ENCODE assay signal across 24 mouse cellular contexts in genomic region chr5:132216143-132216542, GRCm38 (mm10).
DNase-seq lines count a peak whose midpoint lies in the region; ATAC-seq lines count a peak whose summit lies in the region.
"Had no signal": no experiment of that assay in that cellular context is flagged by ENCODE, and none has a peak within 500 bp of the region (broad histone marks: within the 10 kb centered on the region; RNA-seq: fewer than 3 reads in every experiment).

No protein-coding gene starts in this region.

- no peaks in the 10 kb centered on the region for H3K4me1 ChIP-seq in liver, embryonic 15.5 days (replicated peaks)
- H3K4me1 ChIP-seq in liver, embryonic 11.5 days (replicated peaks; ENCODE audit: control insufficient read depth, insufficient read depth, low read length), result no peaks in the 10 kb centered on the region

- 58% methylated on average over 2 of the region's 2 CpGs for WGBS in liver, embryonic 15.5 days (ENCODE audit: insufficient replicate concordance)
- WGBS in liver, embryonic 11.5 days, result 77% methylated on average over 2 of the region's 2 CpGs

- no peak overlapping the region for H3K27ac ChIP-seq in liver, embryonic 15.5 days (replicated peaks)
- no peak overlapping the region for H3K27ac ChIP-seq in liver, embryonic 11.5 days (ENCODE audit: low read depth, low read length)
- H3K27ac ChIP-seq: embryonic facial prominence, embryonic 10.5 days; embryonic facial prominence, embryonic 13.5 days; forebrain, embryonic 12.5 days; forebrain, embryonic 15.5 days; hindbrain, embryonic 10.5 days; hindbrain, embryonic 13.5 days had no signal

- peak; percentile 73 for ATAC-seq in liver, embryonic 15.5 days (ENCODE audit: insufficient read depth)
- ATAC-seq in liver, embryonic 11.5 days (replicated peaks; ENCODE audit: low FRiP score), result no peak
- no peak for ATAC-seq in granulocyte monocyte progenitor cell, adult 5-6 weeks (replicated peaks; ENCODE audit: poor library complexity, severe bottlenecking)
- ATAC-seq: activated CD4-positive, CD25-positive, alpha-beta regulatory T cell, adult 4 months; forebrain, embryonic 15.5 days had no signal

- no peak overlapping the region for H3K4me3 ChIP-seq in liver, embryonic 15.5 days (replicated peaks)
- H3K4me3 ChIP-seq in liver, embryonic 11.5 days (ENCODE audit: low read depth, low read length), result no peak overlapping the region
- H3K4me3 ChIP-seq: embryonic facial prominence, embryonic 10.5 days; embryonic facial prominence, embryonic 13.5 days; erythroblast, embryonic 14.5 days; forebrain, embryonic 12.5 days; forebrain, embryonic 15.5 days; hindbrain, embryonic 10.5 days; hindbrain, embryonic 13.5 days had no signal

- no peaks in the 10 kb centered on the region for H3K9me3 ChIP-seq in liver, embryonic 15.5 days (replicated peaks)
- no peaks in the 10 kb centered on the region for H3K9me3 ChIP-seq in liver, embryonic 11.5 days (ENCODE audit: control insufficient read depth, low read length)
- H3K9me3 ChIP-seq: embryonic facial prominence, embryonic 10.5 days; embryonic facial prominence, embryonic 13.5 days; forebrain, embryonic 12.5 days; forebrain, embryonic 15.5 days; hindbrain, embryonic 10.5 days; hindbrain, embryonic 13.5 days had no signal

- H3K27me3 ChIP-seq in liver, embryonic 15.5 days, result no peaks in the 10 kb centered on the region
- no peaks in the 10 kb centered on the region for H3K27me3 ChIP-seq in liver, embryonic 11.5 days (replicated peaks; ENCODE audit: control insufficient read depth, insufficient read depth, low read length)
- H3K27me3 ChIP-seq: embryonic facial prominence, embryonic 13.5 days; forebrain, embryonic 12.5 days; forebrain, embryonic 15.5 days; hindbrain, embryonic 13.5 days had no signal

- intact Hi-C loops in heart, postnatal 36 days (cut with DNase I), result no loop called here

- no peak overlapping the region for H3K4me2 ChIP-seq in liver, embryonic 15.5 days
- H3K4me2 ChIP-seq in liver, embryonic 11.5 days, result no peak overlapping the region
- H3K4me2 ChIP-seq: embryonic facial prominence, embryonic 13.5 days; forebrain, embryonic 12.5 days; forebrain, embryonic 15.5 days; heart, embryonic 11.5 days; hindbrain, embryonic 13.5 days had no signal

- no peaks in the 10 kb centered on the region for H3K36me3 ChIP-seq in liver, embryonic 15.5 days (replicated peaks)
- no peaks in the 10 kb centered on the region for H3K36me3 ChIP-seq in liver, embryonic 11.5 days (ENCODE audit: control insufficient read depth, insufficient read depth, low read length)
- H3K36me3 ChIP-seq: embryonic facial prominence, embryonic 10.5 days; embryonic facial prominence, embryonic 13.5 days; forebrain, embryonic 12.5 days; forebrain, embryonic 15.5 days; hindbrain, embryonic 10.5 days; hindbrain, embryonic 13.5 days had no signal

- DNase-seq in heart, adult 11 months, result peak; percentile 52
- DNase-seq in heart, postnatal 36 days, result no peak
- peak; percentile 3 for DNase-seq in kidney, postnatal 14 days
- DNase-seq in kidney, adult 11 months, result no peak
- DNase-seq in liver, embryonic 11.5 days (ENCODE audit: low spot score), result no peak
- DNase-seq: adrenal gland, adult 8-10 months; adrenal gland, postnatal 25 days; cerebellum, adult 11-12 months; cerebellum, adult 8-10 months; cerebellum, postnatal 10 days; cerebellum, postnatal 36 days; embryo, embryonic 11 days; gastrocnemius, postnatal 25 days had no signal

- no peak overlapping the region for H3K9ac ChIP-seq in liver, embryonic 15.5 days
- H3K9ac ChIP-seq in liver, embryonic 11.5 days (ENCODE audit: low read depth, low read length), result no peak overlapping the region
- H3K9ac ChIP-seq: embryonic facial prominence, embryonic 13.5 days; forebrain, embryonic 12.5 days; forebrain, embryonic 15.5 days; hindbrain, embryonic 13.5 days had no signal

Comparison
In these comparisons a context has a peak if more than half of its experiments do, and no peak if none do; other contexts are left out.
1. DNase-seq: peak in heart, adult 11 months (single experiment) and kidney, postnatal 14 days (single experiment); none in heart, postnatal 36 days (0 of 2), kidney, adult 11 months (single experiment) and liver, embryonic 11.5 days (single experiment).